Mouse (Mus musculus): ENCODE data around the gene Lmtk2. TPM values are rescaled to one million over a fixed set of nuclear protein-coding genes. Genes with fewer than 3 reads are reported as not detected.
A peak's percentile ranks its signal among the peaks of the same experiment; 100 is the strongest.

Gene Lmtk2
- total and polyA plus RNA-seq, 2 experiments from 2014 or later = 7.1 to 58.8 TPM

DNA sequence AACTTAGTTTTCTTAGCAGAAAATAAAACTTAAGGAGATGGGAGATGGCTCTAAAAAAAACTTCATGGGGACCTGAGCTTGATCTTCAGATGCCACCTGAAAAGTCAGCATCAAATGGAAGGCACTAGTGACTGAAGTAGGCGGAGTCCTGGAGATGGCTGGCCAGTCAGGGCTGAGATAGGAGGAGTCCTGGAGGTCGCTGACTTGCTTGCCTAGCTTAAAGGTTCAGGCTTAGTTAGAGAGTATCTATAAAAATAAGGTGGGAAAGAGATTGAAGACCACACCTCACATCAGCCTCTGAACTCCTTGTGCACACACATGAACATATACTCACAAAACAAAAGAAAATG lies 15.4 kb downstream of the Lmtk2 start:
- WGBS = 73% methylated on average over 2 of the region's 2 CpGs
- Histone ChIP-seq H3K4me3 (ENCODE audit: low read length) (no peak overlapping the region), H3K4me2 (ENCODE audit: low read depth, low read length) (no peak overlapping the region), H3K9me3 (ENCODE audit: low read length) (no peaks in the 10 kb centered on the region), H3K36me3 (ENCODE audit: insufficient read depth, low read length) (no peaks in the 10 kb centered on the region), H3K27ac (no peak overlapping the region), H3K4me1 (ENCODE audit: insufficient read depth, low read length) (no peaks in the 10 kb centered on the region), H3K9ac (replicated peaks; ENCODE audit: low read length) (no peak overlapping the region), H3K27me3 (ENCODE audit: insufficient read depth, low read length) (no peaks in the 10 kb centered on the region)
- ATAC-seq (no peak), DNase-seq (ENCODE audit: low spot score) (no peak)
- TF ChIP-seq CTCF (IDR thresholded peaks at IDR 0.05; ENCODE audit: low read depth) = no peak

DNA sequence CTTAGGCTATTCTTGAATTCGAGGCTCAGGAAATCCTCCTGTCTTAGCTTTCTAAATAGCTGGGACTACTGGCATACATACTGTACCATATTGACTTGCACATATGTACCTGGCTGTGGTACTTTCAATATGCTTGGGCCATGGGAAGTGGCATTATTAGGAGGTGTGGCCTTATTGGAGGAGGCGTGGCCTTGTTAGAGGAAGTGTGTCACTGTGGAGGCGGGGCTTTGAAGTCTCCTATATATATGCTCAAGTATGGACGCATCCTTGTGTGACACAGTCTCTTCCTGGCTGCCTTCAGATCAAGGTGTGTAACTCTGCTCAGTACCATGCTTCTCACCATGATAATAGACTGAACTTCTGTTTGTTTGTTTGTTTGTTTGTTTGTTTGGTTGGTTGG lies 18.0 kb downstream of the Lmtk2 start:
- H3K36me3 ChIP-seq (ENCODE audit: insufficient read depth, low read length) = no peaks in the 10 kb centered on the region
- no peak for TF ChIP-seq CTCF (IDR thresholded peaks at IDR 0.05; ENCODE audit: low read depth)
- DNase-seq (ENCODE audit: low spot score) (no peak), ATAC-seq (no peak)
- H3K4me2 ChIP-seq (ENCODE audit: low read depth, low read length) = no peak overlapping the region
- 98% methylated on average over 4 of the region's 4 CpGs for WGBS
- H3K4me1 ChIP-seq (ENCODE audit: insufficient read depth, low read length) = no peaks in the 10 kb centered on the region
- H3K27ac ChIP-seq = no peak overlapping the region
- H3K9ac ChIP-seq (replicated peaks; ENCODE audit: low read length) = no peak overlapping the region
- H3K27me3 ChIP-seq (ENCODE audit: insufficient read depth, low read length) = no peaks in the 10 kb centered on the region
- H3K9me3 ChIP-seq (ENCODE audit: low read length) = no peaks in the 10 kb centered on the region
- no peak overlapping the region for H3K4me3 ChIP-seq (ENCODE audit: low read length)

DNA sequence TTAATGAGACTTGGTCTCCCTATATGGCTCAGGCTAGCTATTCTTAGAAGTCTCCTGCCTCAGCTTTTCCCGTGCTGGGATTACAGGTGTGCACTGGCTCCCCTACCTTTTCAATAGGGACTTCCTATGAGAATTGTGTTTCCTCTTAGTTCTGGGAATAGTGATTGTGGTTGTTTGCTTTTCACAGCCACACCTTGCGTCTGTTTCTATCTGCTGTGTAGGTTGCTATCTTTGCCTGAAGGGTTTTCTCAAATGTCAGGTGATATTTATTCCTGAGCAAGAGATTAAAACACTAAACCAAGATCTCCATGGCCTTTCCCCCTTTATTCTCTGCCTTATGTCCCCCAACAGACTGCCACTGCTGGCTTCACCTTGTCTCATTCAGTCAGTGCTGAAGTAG lies 19.1 kb downstream of the Lmtk2 start:
- no peak for ATAC-seq

DNA sequence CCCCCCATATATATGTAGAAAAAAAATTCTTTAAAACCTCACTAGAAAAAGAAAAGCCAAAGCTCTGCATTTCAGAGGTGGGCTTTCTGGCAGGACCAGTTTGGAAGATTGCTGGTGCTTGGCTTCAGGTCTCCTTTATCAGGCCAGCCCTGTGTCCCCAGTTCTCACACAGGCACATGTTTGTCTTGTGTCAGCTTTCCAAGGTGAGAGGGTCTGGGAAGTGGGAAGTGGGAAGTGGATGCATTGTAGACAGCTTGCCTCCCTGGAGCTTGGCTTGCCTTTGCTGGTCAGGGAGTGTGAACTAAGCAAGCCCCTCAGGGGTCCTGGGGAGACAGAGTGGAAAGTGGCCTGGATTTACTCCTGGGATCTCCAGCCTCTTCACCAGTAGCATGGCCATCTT lies 21.3 kb downstream of the Lmtk2 start:
- no peaks in the 10 kb centered on the region for H3K27me3 ChIP-seq (ENCODE audit: insufficient read depth, low read length)
- no peak overlapping the region for H3K4me2 ChIP-seq (ENCODE audit: low read depth, low read length)
- no peak for ATAC-seq
- no peaks in the 10 kb centered on the region for H3K9me3 ChIP-seq (ENCODE audit: low read length)
- no peak overlapping the region for H3K4me3 ChIP-seq (ENCODE audit: low read length)
- no peak for DNase-seq (ENCODE audit: low spot score)
- no peak overlapping the region for H3K27ac ChIP-seq
- H3K36me3 ChIP-seq (ENCODE audit: insufficient read depth, low read length) = no peaks in the 10 kb centered on the region
- no peaks in the 10 kb centered on the region for H3K4me1 ChIP-seq (ENCODE audit: insufficient read depth, low read length)
- TF ChIP-seq CTCF (IDR thresholded peaks at IDR 0.05; ENCODE audit: low read depth) = no peak
- no peak overlapping the region for H3K9ac ChIP-seq (replicated peaks; ENCODE audit: low read length)

More for the DNA sequence above, 19.1 kb downstream of the Lmtk2 start:
- Histone ChIP-seq H3K4me1 (ENCODE audit: insufficient read depth, low read length) (no peaks in the 10 kb centered on the region), H3K4me3 (ENCODE audit: low read length) (no peak overlapping the region), H3K27ac (no peak overlapping the region), H3K27me3 (ENCODE audit: insufficient read depth, low read length) (no peaks in the 10 kb centered on the region), H3K4me2 (ENCODE audit: low read depth, low read length) (no peak overlapping the region), H3K36me3 (ENCODE audit: insufficient read depth, low read length) (no peaks in the 10 kb centered on the region), H3K9ac (replicated peaks; ENCODE audit: low read length) (no peak overlapping the region), H3K9me3 (ENCODE audit: low read length) (no peaks in the 10 kb centered on the region)
- DNase-seq (ENCODE audit: low spot score) = no peak
- 89% methylated on average over 2 of the region's 2 CpGs for WGBS
- no peak for TF ChIP-seq CTCF (IDR thresholded peaks at IDR 0.05; ENCODE audit: low read depth)

DNA sequence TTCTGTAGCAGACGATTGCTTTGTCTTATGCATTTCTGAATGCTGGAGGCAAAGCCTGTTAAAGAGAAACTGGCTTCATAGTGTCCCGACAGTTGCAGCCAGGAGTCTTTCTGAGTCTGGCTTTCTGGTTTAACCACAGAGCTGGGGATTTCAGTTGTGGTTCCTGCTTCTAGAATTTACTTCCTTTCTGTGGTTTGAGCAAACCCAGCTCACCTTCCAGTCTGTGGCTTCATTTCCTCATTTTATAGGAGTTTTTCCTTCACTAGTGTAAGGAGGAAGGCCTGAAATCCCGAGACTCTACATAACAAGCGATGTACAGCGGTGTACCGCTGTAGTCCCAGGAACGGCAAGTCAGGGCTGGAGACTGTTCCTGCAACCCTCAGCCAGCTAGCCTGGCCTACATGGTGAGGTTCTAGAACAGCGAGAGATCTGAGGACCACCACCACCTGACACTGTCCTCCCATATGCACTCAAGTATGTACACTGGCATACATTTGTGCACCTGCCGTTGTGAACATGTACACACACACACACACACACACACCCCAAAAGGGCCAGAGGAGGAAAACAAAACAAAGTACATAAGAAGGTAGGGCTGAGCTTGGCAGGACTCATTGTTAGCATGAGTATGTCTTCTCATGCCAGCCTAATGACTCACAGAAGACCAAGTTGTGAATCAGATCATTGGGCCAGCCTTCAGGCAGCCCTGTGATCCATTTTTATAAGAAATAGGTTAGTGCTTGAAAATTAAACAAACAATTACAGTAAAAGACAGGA lies 25.9 kb downstream of the Lmtk2 start:
- no peak for TF ChIP-seq CTCF (IDR thresholded peaks at IDR 0.05; ENCODE audit: low read depth)
- H3K9ac ChIP-seq (replicated peaks; ENCODE audit: low read length) = no peak overlapping the region
- no peak overlapping the region for H3K27ac ChIP-seq
- 78% methylated on average over 9 of the region's 9 CpGs for WGBS
- ATAC-seq = no peak
- peak; percentile 8 for DNase-seq (ENCODE audit: low spot score)
- no peaks in the 10 kb centered on the region for H3K9me3 ChIP-seq (ENCODE audit: low read length)
- H3K36me3 ChIP-seq (ENCODE audit: insufficient read depth, low read length) = peaks cover 5% of the 10 kb centered on the region; the same call in 1 of the 2 replicates
- H3K27me3 ChIP-seq (ENCODE audit: insufficient read depth, low read length) = no peaks in the 10 kb centered on the region
- no peak overlapping the region for H3K4me2 ChIP-seq (ENCODE audit: low read depth, low read length)
- H3K4me3 ChIP-seq (ENCODE audit: low read length) = no peak overlapping the region
- no peaks in the 10 kb centered on the region for H3K4me1 ChIP-seq (ENCODE audit: insufficient read depth, low read length)

DNA sequence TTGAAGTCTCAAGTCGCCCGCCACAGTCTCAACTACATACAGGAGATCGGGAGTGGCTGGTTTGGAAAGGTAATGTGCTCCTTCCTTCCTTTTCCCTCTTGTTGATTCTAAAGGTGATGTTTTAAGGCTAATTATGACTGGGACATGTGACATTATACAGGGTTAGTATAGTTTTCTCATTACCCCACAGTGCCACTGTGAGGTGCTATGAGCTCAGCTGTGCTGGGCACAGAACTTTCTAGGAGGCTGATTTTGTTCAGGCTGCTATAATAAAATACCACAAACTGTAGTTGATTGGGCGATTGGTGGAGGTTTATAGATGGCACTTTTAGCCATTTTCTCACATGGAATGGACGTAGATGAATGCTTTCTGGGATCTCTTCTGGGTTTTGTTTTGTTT lies 43.3 kb downstream of the Lmtk2 start:
- H3K4me2 ChIP-seq (ENCODE audit: low read depth, low read length) = no peak overlapping the region
- ATAC-seq = no peak
- peaks cover 16% of the 10 kb centered on the region; the same call in 1 of the 2 replicates for H3K36me3 ChIP-seq (ENCODE audit: insufficient read depth, low read length)
- H3K9me3 ChIP-seq (ENCODE audit: low read length) = no peaks in the 10 kb centered on the region
- TF ChIP-seq CTCF (IDR thresholded peaks at IDR 0.05; ENCODE audit: low read depth) = no peak
- H3K4me3 ChIP-seq (ENCODE audit: low read length) = no peak overlapping the region
- H3K27me3 ChIP-seq (ENCODE audit: insufficient read depth, low read length) = no peaks in the 10 kb centered on the region
- H3K27ac ChIP-seq = no peak overlapping the region
- no peak overlapping the region for H3K9ac ChIP-seq (replicated peaks; ENCODE audit: low read length)
- WGBS = 97% methylated on average over 5 of the region's 5 CpGs
- H3K4me1 ChIP-seq (ENCODE audit: insufficient read depth, low read length) = no peaks in the 10 kb centered on the region
- no peak for DNase-seq (ENCODE audit: low spot score)

DNA sequence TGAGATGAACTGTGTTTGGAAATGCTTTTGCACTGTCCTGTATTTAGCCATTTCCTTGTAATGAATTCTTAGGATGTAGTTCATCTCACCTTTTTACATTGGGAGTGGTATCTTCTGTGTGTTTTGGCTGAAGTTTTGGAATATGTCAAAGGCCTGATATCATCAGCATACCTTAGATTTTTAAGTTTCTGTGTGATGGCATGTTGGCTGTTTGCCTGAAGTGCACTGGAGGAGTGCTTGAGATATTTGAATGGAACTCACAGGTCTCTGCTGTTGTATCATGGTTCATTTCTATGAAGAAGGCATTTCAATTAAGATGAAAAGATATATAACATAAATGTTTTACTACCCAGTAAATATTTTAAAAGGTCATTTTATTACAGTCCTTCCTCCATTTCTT lies 46.7 kb downstream of the Lmtk2 start:
- Histone ChIP-seq H3K27ac (no peak overlapping the region), H3K4me3 (ENCODE audit: low read length) (no peak overlapping the region), H3K4me2 (ENCODE audit: low read depth, low read length) (no peak overlapping the region), H3K36me3 (ENCODE audit: insufficient read depth, low read length) (peaks cover 30% of the 10 kb centered on the region; the same call in 1 of the 2 replicates), H3K9ac (replicated peaks; ENCODE audit: low read length) (no peak overlapping the region), H3K9me3 (ENCODE audit: low read length) (no peaks in the 10 kb centered on the region), H3K4me1 (ENCODE audit: insufficient read depth, low read length) (no peaks in the 10 kb centered on the region), H3K27me3 (ENCODE audit: insufficient read depth, low read length) (no peaks in the 10 kb centered on the region)
- DNase-seq (ENCODE audit: low spot score) = no peak
- no peak for ATAC-seq
- no peak for TF ChIP-seq CTCF (IDR thresholded peaks at IDR 0.05; ENCODE audit: low read depth)

All from hindbrain, postnatal 0 days (tissue).